In genomic region chr3:68761626-68762331, GRCm38 (mm10) we compare ENCODE assay signal across 8 mouse cellular contexts.
A peak's percentile ranks its signal among the peaks of the same experiment; 100 is the strongest.
DNase-seq lines count a peak whose midpoint lies in the region; ATAC-seq and TF ChIP-seq lines count a peak whose summit lies in the region.

No protein-coding gene starts in this region.

- dilution Hi-C loops in CH12.LX (cut with MboI; ENCODE audit: extremely low pct_ligation_motif_present, extremely low pct_unique_long_range_greater_than_20kb, low sequenced_read_pairs): no loop called here

- H3K4me1 ChIP-seq in heart, adult 2 months (ENCODE audit: control insufficient read depth, insufficient read depth, low read length): peaks cover 19% of the 10 kb centered on the region
- H3K4me1 ChIP-seq in CH12.LX (ENCODE audit: control insufficient read depth in 1 of 2, insufficient read depth in 2 of 2): peaks cover 12 to 25% of the 10 kb centered on the region in 2 experiments
- peaks cover 77% of the 10 kb centered on the region for H3K4me1 ChIP-seq in heart, embryonic 13.5 days
- no peaks in the 10 kb centered on the region; the same call in 1 of the 2 replicates for H3K4me1 ChIP-seq in limb, embryonic 15.5 days

- H3K79me2 ChIP-seq in heart, adult 2 months (replicated peaks; ENCODE audit: control insufficient read depth, insufficient read depth, low read length): no peaks in the 10 kb centered on the region
- H3K79me2 ChIP-seq in CH12.LX (replicated peaks; ENCODE audit: control insufficient read depth, extremely low read depth, insufficient read depth, poor library complexity, severe bottlenecking): no peaks in the 10 kb centered on the region

- intact Hi-C loops in heart, adult 2 months (cut with DNase I): no loop called here
- intact Hi-C loops in heart, postnatal 36 days (cut with DNase I): no loop called here

- H3K4me3 ChIP-seq in heart, adult 2 months: no peak overlapping the region; the same call in 1 of the 2 replicates
- H3K4me3 ChIP-seq in CH12.LX (replicated peaks in 1 of 3; ENCODE audit: low read depth in 2 of 3, low read length in 2 of 3, poor library complexity in 1 of 3): no peak overlapping the region
- no peak overlapping the region for H3K4me3 ChIP-seq in heart, embryonic 13.5 days
- no peak overlapping the region for H3K4me3 ChIP-seq in limb, embryonic 15.5 days

- H3K27me3 ChIP-seq in heart, adult 2 months (ENCODE audit: control insufficient read depth, insufficient read depth, low read length): no peaks in the 10 kb centered on the region; the same call in 1 of the 2 replicates
- H3K27me3 ChIP-seq in CH12.LX (replicated peaks): no peaks in the 10 kb centered on the region
- no peaks in the 10 kb centered on the region for H3K27me3 ChIP-seq in heart, embryonic 13.5 days (replicated peaks)
- no peaks in the 10 kb centered on the region for H3K27me3 ChIP-seq in limb, embryonic 15.5 days

- peaks cover under 1% of the 10 kb centered on the region for H3K9me3 ChIP-seq in CH12.LX (replicated peaks; ENCODE audit: low read length)
- no peaks in the 10 kb centered on the region for H3K9me3 ChIP-seq in heart, embryonic 13.5 days
- no peaks in the 10 kb centered on the region for H3K9me3 ChIP-seq in limb, embryonic 15.5 days

- peak overlapping the region; percentile 13; the same call in 1 of the 2 replicates for H3K4me2 ChIP-seq in CH12.LX (ENCODE audit: insufficient read depth, low read depth, poor library complexity, severe bottlenecking)
- H3K4me2 ChIP-seq in heart, embryonic 13.5 days: peak overlapping the region; percentile 8; the same call in 1 of the 2 replicates
- no peak overlapping the region for H3K4me2 ChIP-seq in limb, embryonic 15.5 days

- ATAC-seq in heart, embryonic 13.5 days (ENCODE audit: extremely low read depth, insufficient number of reproducible peaks, low FRiP score, low TSS enrichment): peak; percentile 44; the same call in 1 of the 2 replicates
- ATAC-seq in limb, embryonic 15.5 days (ENCODE audit: insufficient number of reproducible peaks, low FRiP score, low TSS enrichment, low read depth): peak; percentile 61

- peak overlapping the region; percentile 68 for H3K27ac ChIP-seq in heart, adult 2 months
- no peak overlapping the region for H3K27ac ChIP-seq in CH12.LX (ENCODE audit: insufficient read depth, low read depth)
- H3K27ac ChIP-seq in heart, embryonic 13.5 days (replicated peaks): peak overlapping the region; percentile 83
- H3K27ac ChIP-seq in limb, embryonic 15.5 days: no peak overlapping the region; the same call in 1 of the 2 replicates

- 0 out of 2 replicates have a peak, but pooled peaks have one; percentile 55 for TF ChIP-seq EP300 in heart, adult 2 months (IDR thresholded peaks at IDR 0.05; ENCODE audit: insufficient read depth, low read depth, low read length)
- TF ChIP-seq EP300 in CH12.LX (IDR thresholded peaks at IDR 0.05; ENCODE audit: low read length): 0 out of 2 replicates have a peak, but pooled peaks have one; percentile 10

- TF ChIP-seq RAD21 in CH12.LX (IDR thresholded peaks at IDR 0.05; ENCODE audit: low read depth, low read length): no peak; the same call in 1 of the 2 replicates

- WGBS in heart, adult 2 months: 29% methylated on average over 11 of the region's 11 CpGs
- 18% methylated on average over 11 of the region's 11 CpGs for WGBS in heart, embryonic 13.5 days
- 24% methylated on average over 11 of the region's 11 CpGs for WGBS in limb, embryonic 15.5 days

- H3K36me3 ChIP-seq in heart, adult 2 months (ENCODE audit: control insufficient read depth, insufficient read depth, low read length): no peaks in the 10 kb centered on the region
- no peaks in the 10 kb centered on the region for H3K36me3 ChIP-seq in CH12.LX (replicated peaks in 1 of 2; ENCODE audit: control insufficient read depth in 1 of 2, insufficient read depth in 1 of 2, low read length in 1 of 2)
- no peaks in the 10 kb centered on the region for H3K36me3 ChIP-seq in heart, embryonic 13.5 days
- no peaks in the 10 kb centered on the region for H3K36me3 ChIP-seq in limb, embryonic 15.5 days

- peak; percentile 24; the same call in 1 of the 2 replicates for TF ChIP-seq POLR2A in heart, adult 2 months (IDR thresholded peaks at IDR 0.05; ENCODE audit: insufficient read depth, low read depth, low read length)
- no peak for TF ChIP-seq POLR2A in CH12.LX (IDR thresholded peaks at IDR 0.05; ENCODE audit: low read depth, low read length)

- no peak overlapping the region for H3K9ac ChIP-seq in heart, adult 2 months (ENCODE audit: low read depth, low read length)
- H3K9ac ChIP-seq in CH12.LX (ENCODE audit: insufficient read depth, low read depth): no peak overlapping the region
- H3K9ac ChIP-seq in heart, embryonic 13.5 days: no peak overlapping the region
- H3K9ac ChIP-seq in limb, embryonic 15.5 days: no peak overlapping the region

- in situ Hi-C loops in CH12.LX (cut with MboI; ENCODE audit: low pct_ligation_motif_present, low pct_unique_long_range_greater_than_20kb, low sequenced_read_pairs): no loop called here

- DNase-seq in heart, adult 2 months: peak in 1 of 2 experiments; percentile 40
- no peak for DNase-seq in heart, postnatal 36 days
- peak; percentile 44 for DNase-seq in CH12.LX (ENCODE audit: extremely low read depth)
- no peak for DNase-seq in spleen, postnatal 4 days (ENCODE audit: low spot score in 2 of 2)
- DNase-seq in cerebellum, adult 9-11 months: no peak
- no peak for DNase-seq in retina, postnatal 1 day

- no peak for TF ChIP-seq CTCF in heart, adult 2 months (IDR thresholded peaks at IDR 0.05)
- TF ChIP-seq CTCF in CH12.LX (conservative IDR thresholded peaks at IDR 0.05 in 1 of 2, IDR thresholded peaks at IDR 0.05 in 1 of 2; ENCODE audit: low read depth in 2 of 2, low read length in 2 of 2): no peak

TF ChIP-seq in CH12.LX, 34 proteins besides CTCF, POLR2A, EP300 and RAD21:
- TF ChIP-seq UBTF (IDR thresholded peaks at IDR 0.05; ENCODE audit: low read depth, low read length): no peak
- peak; percentile 48 for TF ChIP-seq ETS1 (conservative IDR thresholded peaks at IDR 0.05; ENCODE audit: low read depth, low read length)
- no peak for TF ChIP-seq USF2 (conservative IDR thresholded peaks at IDR 0.05; ENCODE audit: low read depth, low read length)
- no peak for TF ChIP-seq ZKSCAN1 (IDR thresholded peaks at IDR 0.05; ENCODE audit: borderline replicate concordance, low read depth, low read length)
- no peak for TF ChIP-seq NRF1 (IDR thresholded peaks at IDR 0.05; ENCODE audit: low read depth, low read length)
- TF ChIP-seq MXI1 (IDR thresholded peaks at IDR 0.05; ENCODE audit: low read depth, low read length): peak; percentile 30; the same call in 1 of the 2 replicates
- TF ChIP-seq GABPA (IDR thresholded peaks at IDR 0.05; ENCODE audit: insufficient replicate concordance, low read depth, low read length): no peak
- 0 out of 2 replicates have a peak, but pooled peaks have one; percentile 37 for TF ChIP-seq MYC (IDR thresholded peaks at IDR 0.05; ENCODE audit: low read depth, low read length)
- TF ChIP-seq USF1 (IDR thresholded peaks at IDR 0.05; ENCODE audit: low read depth, low read length): no peak
- no peak for TF ChIP-seq KAT2A (IDR thresholded peaks at IDR 0.05; ENCODE audit: insufficient replicate concordance, low read length)
- no peak for TF ChIP-seq E2F4 (IDR thresholded peaks at IDR 0.05; ENCODE audit: insufficient replicate concordance, low read depth, low read length)
- 0 out of 2 replicates have a peak, but pooled peaks have one; percentile 29 for TF ChIP-seq CHD1 (IDR thresholded peaks at IDR 0.05; ENCODE audit: low read depth, low read length)
- no peak for TF ChIP-seq TBP (conservative IDR thresholded peaks at IDR 0.05; ENCODE audit: low read depth, low read length)
- TF ChIP-seq CHD2 (IDR thresholded peaks at IDR 0.05; ENCODE audit: low read length): peak; percentile 81; the same call in 1 of the 2 replicates
- TF ChIP-seq ELF1 (IDR thresholded peaks at IDR 0.05; ENCODE audit: low read depth, low read length): no peak
- TF ChIP-seq NELFE (IDR thresholded peaks at IDR 0.05; ENCODE audit: low read depth, low read length): no peak
- TF ChIP-seq IRF4 (IDR thresholded peaks at IDR 0.05; ENCODE audit: low read depth, low read length): no peak
- peak; percentile 41; the same call in 1 of the 2 replicates for TF ChIP-seq MAX (IDR thresholded peaks at IDR 0.05; ENCODE audit: low read length)
- peak; percentile 22; the same call in 1 of the 2 replicates for TF ChIP-seq SIN3A (IDR thresholded peaks at IDR 0.05; ENCODE audit: low read length)
- TF ChIP-seq TCF12 (IDR thresholded peaks at IDR 0.05; ENCODE audit: low read depth, low read length): peak; percentile 21; the same call in 1 of the 2 replicates
- no peak for TF ChIP-seq MEF2A (IDR thresholded peaks at IDR 0.05; ENCODE audit: borderline replicate concordance, low read depth, low read length)
- TF ChIP-seq SMC3 (IDR thresholded peaks at IDR 0.05; ENCODE audit: low read depth, low read length): no peak
- no peak for TF ChIP-seq JUND (conservative IDR thresholded peaks at IDR 0.05; ENCODE audit: low read depth, low read length)
- TF ChIP-seq RCOR1 (conservative IDR thresholded peaks at IDR 0.05; ENCODE audit: low read depth, low read length): no peak
- no peak for TF ChIP-seq ZC3H11A (IDR thresholded peaks at IDR 0.05; ENCODE audit: low read depth, low read length)

Comparison
In these comparisons a context has a peak if more than half of its experiments do, and no peak if none do; other contexts are left out.
1. H3K27ac ChIP-seq: peak in heart, adult 2 months (single experiment) and heart, embryonic 13.5 days (single experiment); none in CH12.LX (single experiment) and limb, embryonic 15.5 days (single experiment).